Mouse (Mus musculus): ENCODE results near the gene Pip4k2a. TPM values are rescaled to one million over a fixed set of nuclear protein-coding genes. Genes with fewer than 3 reads are reported as not detected.

Gene Pip4k2a
- total and polyA plus RNA-seq, 3 experiments = 33.9 to 102 (median 72.3) TPM

DNA sequence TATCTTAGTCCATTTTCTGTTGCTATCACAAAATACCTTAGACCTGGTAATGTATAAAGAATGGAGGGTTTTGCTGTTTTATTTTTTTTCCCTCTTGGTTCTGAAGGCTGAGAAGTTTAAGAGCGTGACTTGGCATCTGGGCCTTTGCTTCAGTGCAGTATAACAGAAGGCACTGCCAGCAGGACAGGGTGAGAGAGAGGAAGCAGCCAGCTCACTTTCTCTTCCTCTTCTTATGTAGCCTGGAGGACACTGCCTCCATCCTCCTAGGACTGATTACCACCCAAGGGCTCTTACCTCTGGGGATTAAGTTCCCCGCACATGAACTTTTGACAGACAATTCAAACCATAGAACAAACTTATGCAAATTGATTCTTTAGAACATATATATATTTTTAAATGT, 181.9 kb downstream of the Pip4k2a start:
- no peak for TF ChIP-seq POLR2AphosphoS5 (IDR thresholded peaks at IDR 0.05; ENCODE audit: insufficient replicate concordance, low read depth, low read length)
- no peak for TF ChIP-seq GATA2 (IDR thresholded peaks at IDR 0.05; ENCODE audit: borderline replicate concordance, low read depth, low read length)
- TF ChIP-seq GATA1 (IDR thresholded peaks at IDR 0.05; ENCODE audit: borderline replicate concordance, low read length) = no peak
- TF ChIP-seq CTCF (IDR thresholded peaks at IDR 0.05; ENCODE audit: low read depth, low read length) = no peak
- no peak for TF ChIP-seq TAL1 (conservative IDR thresholded peaks at IDR 0.05; ENCODE audit: low read depth, low read length)
- H3K27me3 ChIP-seq (ENCODE audit: insufficient read depth, low read length) = peaks cover 31% of the 10 kb centered on the region
- no peaks in the 10 kb centered on the region for H3K9me3 ChIP-seq (replicated peaks)
- no peaks in the 10 kb centered on the region; the same call in 1 of the 2 replicates for H3K4me1 ChIP-seq (ENCODE audit: insufficient read depth, low read depth, low read length)
- no peak overlapping the region for H3K4me3 ChIP-seq (ENCODE audit: low read depth, low read length)
- ATAC-seq (ENCODE audit: extremely low read depth, insufficient number of reproducible peaks, low FRiP score, poor library complexity, severe bottlenecking) (no peak), DNase-seq (ENCODE audit: low spot score) (no peak)
- no peaks in the 10 kb centered on the region for H3K36me3 ChIP-seq (replicated peaks)

DNA sequence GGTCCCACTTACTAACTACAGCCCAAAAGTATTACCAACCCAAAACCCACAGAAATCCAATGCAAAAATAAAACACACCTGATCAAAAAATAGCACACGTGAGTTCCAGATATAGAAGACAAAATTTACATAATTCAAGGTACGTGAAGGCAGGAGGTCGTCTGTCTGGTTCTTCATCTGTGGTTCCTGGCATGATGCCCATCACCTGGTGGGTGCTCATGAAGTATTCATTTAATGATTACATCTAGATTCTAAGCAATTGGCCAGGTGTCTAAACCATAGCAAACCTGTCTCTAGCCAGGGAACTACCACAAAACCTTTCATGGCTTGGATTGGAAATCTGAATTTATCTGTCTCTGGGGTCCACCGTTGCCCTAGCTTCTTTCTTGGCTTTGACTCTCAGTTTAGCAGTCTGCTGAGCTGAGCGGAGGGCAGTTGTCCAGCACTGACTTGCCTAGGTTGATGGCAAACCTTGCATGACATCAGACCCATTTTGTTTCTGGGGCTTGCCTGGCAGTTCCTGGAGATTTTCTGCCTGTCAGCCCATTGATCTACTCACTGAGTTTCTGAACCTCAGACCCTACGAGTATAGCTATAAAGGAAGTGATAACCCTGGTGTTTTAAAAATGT, 182.5 kb downstream of the Pip4k2a start:
- Histone ChIP-seq H3K36me3 (replicated peaks) (no peaks in the 10 kb centered on the region), H3K4me3 (ENCODE audit: low read depth, low read length) (no peak overlapping the region), H3K9me3 (replicated peaks) (no peaks in the 10 kb centered on the region), H3K4me1 (ENCODE audit: insufficient read depth, low read depth, low read length) (no peaks in the 10 kb centered on the region), H3K27me3 (ENCODE audit: insufficient read depth, low read length) (peaks cover 31% of the 10 kb centered on the region)
- ATAC-seq (ENCODE audit: extremely low read depth, insufficient number of reproducible peaks, low FRiP score, poor library complexity, severe bottlenecking) (no peak), DNase-seq (ENCODE audit: low spot score) (no peak)
- no peak for TF ChIP-seq GATA2 (IDR thresholded peaks at IDR 0.05; ENCODE audit: borderline replicate concordance, low read depth, low read length)

DNA sequence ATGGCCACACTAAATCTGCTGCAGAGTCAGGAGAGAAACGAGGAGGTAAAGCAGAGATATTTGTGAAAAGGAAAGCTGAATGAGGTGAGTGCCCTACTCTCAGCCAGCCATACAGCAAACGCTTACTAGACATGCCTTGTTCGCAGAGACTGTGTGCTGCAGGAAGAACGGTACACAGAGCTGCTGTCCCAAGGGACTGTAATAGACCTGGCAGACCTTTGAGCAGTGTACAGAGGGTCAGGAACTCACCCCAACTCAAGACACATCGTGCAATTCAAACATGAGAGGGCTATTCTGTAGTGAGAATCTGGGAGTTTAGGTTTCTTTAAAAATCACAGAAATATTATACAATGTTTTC, 183.5 kb downstream of the Pip4k2a start:
- H3K4me1 ChIP-seq (ENCODE audit: insufficient read depth, low read depth, low read length) = no peaks in the 10 kb centered on the region
- no peaks in the 10 kb centered on the region for H3K9me3 ChIP-seq (replicated peaks)
- ATAC-seq (ENCODE audit: extremely low read depth, insufficient number of reproducible peaks, low FRiP score, poor library complexity, severe bottlenecking) = no peak
- no peak for TF ChIP-seq CTCF (IDR thresholded peaks at IDR 0.05; ENCODE audit: low read depth, low read length)
- no peak for TF ChIP-seq TAL1 (conservative IDR thresholded peaks at IDR 0.05; ENCODE audit: low read depth, low read length)
- TF ChIP-seq POLR2AphosphoS5 (IDR thresholded peaks at IDR 0.05; ENCODE audit: insufficient replicate concordance, low read depth, low read length) = no peak
- TF ChIP-seq GATA2 (IDR thresholded peaks at IDR 0.05; ENCODE audit: borderline replicate concordance, low read depth, low read length) = no peak
- TF ChIP-seq GATA1 (IDR thresholded peaks at IDR 0.05; ENCODE audit: borderline replicate concordance, low read length) = no peak
- H3K4me3 ChIP-seq (ENCODE audit: low read depth, low read length) = no peak overlapping the region
- no peaks in the 10 kb centered on the region for H3K36me3 ChIP-seq (replicated peaks)
- DNase-seq (ENCODE audit: low spot score) = no peak
- peaks cover 30% of the 10 kb centered on the region for H3K27me3 ChIP-seq (ENCODE audit: insufficient read depth, low read length)

GRCm38 (mm10) chr2:18813683-18814446, 184.1 kb downstream of the Pip4k2a start:
- H3K4me1 ChIP-seq (ENCODE audit: insufficient read depth, low read depth, low read length) = no peaks in the 10 kb centered on the region
- TF ChIP-seq TAL1 (conservative IDR thresholded peaks at IDR 0.05; ENCODE audit: low read depth, low read length) = no peak
- TF ChIP-seq CTCF (IDR thresholded peaks at IDR 0.05; ENCODE audit: low read depth, low read length) = no peak
- no peak for TF ChIP-seq GATA2 (IDR thresholded peaks at IDR 0.05; ENCODE audit: borderline replicate concordance, low read depth, low read length)
- no peak for TF ChIP-seq POLR2AphosphoS5 (IDR thresholded peaks at IDR 0.05; ENCODE audit: insufficient replicate concordance, low read depth, low read length)
- no peak for TF ChIP-seq GATA1 (IDR thresholded peaks at IDR 0.05; ENCODE audit: borderline replicate concordance, low read length)
- peaks cover 28% of the 10 kb centered on the region for H3K27me3 ChIP-seq (ENCODE audit: insufficient read depth, low read length)
- no peaks in the 10 kb centered on the region for H3K36me3 ChIP-seq (replicated peaks)
- DNase-seq (ENCODE audit: low spot score) (no peak), ATAC-seq (ENCODE audit: extremely low read depth, insufficient number of reproducible peaks, low FRiP score, poor library complexity, severe bottlenecking) (no peak)
- H3K4me3 ChIP-seq (ENCODE audit: low read depth, low read length) = no peak overlapping the region
- no peaks in the 10 kb centered on the region for H3K9me3 ChIP-seq (replicated peaks)

DNA sequence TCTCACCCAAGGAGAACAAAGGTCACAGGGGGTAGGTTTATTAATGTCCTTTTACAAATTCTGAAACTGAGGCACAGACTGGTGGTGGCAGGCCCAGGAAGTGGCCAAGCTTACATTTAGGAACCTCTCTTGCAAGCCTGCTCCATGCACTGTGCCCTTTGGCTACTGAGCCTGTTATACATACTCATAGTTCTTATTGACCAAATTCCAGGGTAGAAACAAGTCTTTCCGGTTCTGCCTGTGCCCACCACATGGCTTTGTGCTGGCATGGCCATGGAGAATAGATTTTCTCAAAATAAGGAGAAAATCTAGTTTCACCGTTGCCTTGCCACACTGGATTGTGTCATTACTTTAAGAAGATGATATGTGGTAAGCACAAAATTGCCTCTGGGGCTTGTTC, 190.0 kb downstream of the Pip4k2a start:
- H3K4me1 ChIP-seq (ENCODE audit: insufficient read depth, low read depth, low read length) = no peaks in the 10 kb centered on the region
- H3K9me3 ChIP-seq (replicated peaks) = no peaks in the 10 kb centered on the region
- no peaks in the 10 kb centered on the region for H3K36me3 ChIP-seq (replicated peaks)
- no peak overlapping the region for H3K4me3 ChIP-seq (ENCODE audit: low read depth, low read length)
- DNase-seq (ENCODE audit: low spot score) (no peak), ATAC-seq (ENCODE audit: extremely low read depth, insufficient number of reproducible peaks, low FRiP score, poor library complexity, severe bottlenecking) (no peak)
- peaks cover 10% of the 10 kb centered on the region; the same call in 1 of the 2 replicates for H3K27me3 ChIP-seq (ENCODE audit: insufficient read depth, low read length)
- TF ChIP-seq CTCF (IDR thresholded peaks at IDR 0.05; ENCODE audit: low read depth, low read length) = no peak
- TF ChIP-seq GATA2 (IDR thresholded peaks at IDR 0.05; ENCODE audit: borderline replicate concordance, low read depth, low read length) = no peak
- TF ChIP-seq TAL1 (conservative IDR thresholded peaks at IDR 0.05; ENCODE audit: low read depth, low read length) = no peak

DNA sequence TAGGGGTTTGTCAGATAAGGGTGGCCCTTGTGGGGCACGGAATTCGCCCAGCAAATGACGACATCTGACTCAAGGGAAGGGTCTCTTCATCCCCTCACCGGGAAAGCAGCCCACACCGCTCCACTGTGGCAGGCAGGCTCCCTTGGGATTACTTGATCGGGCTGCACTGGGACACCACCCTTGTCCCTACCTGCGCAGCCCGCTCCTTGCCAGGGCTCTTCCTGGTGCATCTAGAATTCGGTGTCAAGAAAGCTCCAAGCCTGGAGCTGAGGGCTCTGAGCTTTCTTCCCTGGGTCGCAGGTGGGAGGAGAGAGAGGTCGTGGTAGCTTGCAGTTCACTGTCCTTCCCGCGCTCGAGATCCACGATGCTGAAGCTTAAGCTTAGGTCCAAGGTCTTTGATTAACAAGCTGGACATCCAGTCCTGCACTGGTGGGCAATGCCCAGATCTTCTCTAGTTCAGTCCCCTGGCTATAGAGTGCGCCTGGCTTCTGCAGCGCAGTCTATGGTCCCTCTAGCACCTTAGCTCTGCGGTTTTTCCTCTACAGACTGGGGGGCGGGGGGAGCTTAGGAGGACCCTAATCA, 196.6 kb downstream of the Pip4k2a start:
- TF ChIP-seq GATA2 (IDR thresholded peaks at IDR 0.05; ENCODE audit: borderline replicate concordance, low read depth, low read length) (no peak), POLR2AphosphoS5 (IDR thresholded peaks at IDR 0.05; ENCODE audit: insufficient replicate concordance, low read depth, low read length) (no peak), GATA1 (IDR thresholded peaks at IDR 0.05; ENCODE audit: borderline replicate concordance, low read length) (no peak), TAL1 (conservative IDR thresholded peaks at IDR 0.05; ENCODE audit: low read depth, low read length) (no peak), CTCF (IDR thresholded peaks at IDR 0.05; ENCODE audit: low read depth, low read length) (no peak)
- Histone ChIP-seq H3K4me1 (ENCODE audit: insufficient read depth, low read depth, low read length) (no peaks in the 10 kb centered on the region), H3K36me3 (replicated peaks) (no peaks in the 10 kb centered on the region), H3K27me3 (ENCODE audit: insufficient read depth, low read length) (peaks cover 21% of the 10 kb centered on the region), H3K9me3 (replicated peaks) (no peaks in the 10 kb centered on the region), H3K4me3 (ENCODE audit: low read depth, low read length) (no peak overlapping the region)
- ATAC-seq (ENCODE audit: extremely low read depth, insufficient number of reproducible peaks, low FRiP score, poor library complexity, severe bottlenecking) (no peak), DNase-seq (ENCODE audit: low spot score) (no peak)

Measured in G1E (cell line).